Mouse (Mus musculus): Measurements from ENCODE around the gene Snapc5. TPM values are rescaled to one million over a fixed set of nuclear protein-coding genes. Genes with fewer than 3 reads are reported as not detected.

Gene Snapc5
- total and polyA plus RNA-seq, 3 experiments = 16.7 to 38.2 (median 24.9) TPM

DNA sequence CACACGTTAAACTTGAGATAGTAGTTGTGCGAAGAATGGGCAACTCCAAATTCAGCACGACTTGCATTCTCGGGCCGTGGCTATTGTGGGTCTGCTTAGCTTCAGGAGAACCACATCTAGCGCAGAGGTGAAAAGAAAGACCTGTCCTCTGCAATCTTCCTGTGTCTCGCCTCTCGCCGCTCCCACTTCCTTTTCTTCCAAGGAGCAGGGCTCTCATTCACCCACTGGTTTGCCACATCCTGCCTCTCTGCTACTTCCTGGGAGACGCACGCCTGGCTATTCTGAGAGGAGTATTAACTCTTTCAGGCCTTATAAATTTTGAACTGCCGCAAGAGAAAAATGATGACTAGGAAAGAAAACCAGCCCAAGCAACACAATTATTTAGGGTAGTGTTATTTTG, 48.7 kb downstream of the Snapc5 start:
- 0 out of 2 replicates have a peak, but pooled peaks cover 3% of the 10 kb centered on the region for H3K79me2 ChIP-seq (replicated peaks; ENCODE audit: control insufficient read depth, extremely low read depth, insufficient read depth, poor library complexity, severe bottlenecking)
- no peaks in the 10 kb centered on the region for H3K9me3 ChIP-seq (replicated peaks; ENCODE audit: low read length)
- no peak for TF ChIP-seq MAZ (IDR thresholded peaks at IDR 0.05; ENCODE audit: low read depth, low read length)
- TF ChIP-seq UBTF (IDR thresholded peaks at IDR 0.05; ENCODE audit: low read depth, low read length) = no peak
- no peak for TF ChIP-seq ZC3H11A (IDR thresholded peaks at IDR 0.05; ENCODE audit: low read depth, low read length)
- no peak for TF ChIP-seq CHD1 (IDR thresholded peaks at IDR 0.05; ENCODE audit: low read depth, low read length)
- TF ChIP-seq NELFE (IDR thresholded peaks at IDR 0.05; ENCODE audit: low read depth, low read length) = no peak
- no peak for TF ChIP-seq ETS1 (conservative IDR thresholded peaks at IDR 0.05; ENCODE audit: low read depth, low read length)
- TF ChIP-seq ZNF384 (IDR thresholded peaks at IDR 0.05; ENCODE audit: low read depth, low read length) = no peak
- TF ChIP-seq CTCF (conservative IDR thresholded peaks at IDR 0.05 in 1 of 2, IDR thresholded peaks at IDR 0.05 in 1 of 2; ENCODE audit: low read depth in 2 of 2, low read length in 2 of 2) = no peak
- TF ChIP-seq ZMIZ1 (IDR thresholded peaks at IDR 0.05; ENCODE audit: low read depth, low read length) = no peak
- TF ChIP-seq JUND (conservative IDR thresholded peaks at IDR 0.05; ENCODE audit: low read depth, low read length) = no peak
- no peak for TF ChIP-seq MEF2A (IDR thresholded peaks at IDR 0.05; ENCODE audit: borderline replicate concordance, low read depth, low read length)
- TF ChIP-seq TCF12 (IDR thresholded peaks at IDR 0.05; ENCODE audit: low read depth, low read length) = no peak
- no peak for TF ChIP-seq EP300 (IDR thresholded peaks at IDR 0.05; ENCODE audit: low read length)
- TF ChIP-seq MXI1 (IDR thresholded peaks at IDR 0.05; ENCODE audit: low read depth, low read length) = no peak
- TF ChIP-seq USF1 (IDR thresholded peaks at IDR 0.05; ENCODE audit: low read depth, low read length) = no peak
- no peak for TF ChIP-seq POLR2A (IDR thresholded peaks at IDR 0.05; ENCODE audit: low read depth, low read length)
- H3K4me1 ChIP-seq (ENCODE audit: control insufficient read depth in 1 of 2, insufficient read depth in 2 of 2) = peaks cover 0 to 41% of the 10 kb centered on the region in 2 experiments; a peak in 2 of 4 replicates
- H3K36me3 ChIP-seq (replicated peaks in 1 of 2; ENCODE audit: control insufficient read depth in 1 of 2, insufficient read depth in 1 of 2, low read length in 1 of 2) = peaks cover 0 to 57% of the 10 kb centered on the region in 2 experiments
- H3K27ac ChIP-seq (ENCODE audit: insufficient read depth, low read depth) = no peak overlapping the region
- H3K9ac ChIP-seq (ENCODE audit: insufficient read depth, low read depth) = no peak overlapping the region
- dilution Hi-C loops (cut with MboI; ENCODE audit: extremely low pct_ligation_motif_present, extremely low pct_unique_long_range_greater_than_20kb, low sequenced_read_pairs) = no loop called here
- DNase-seq (ENCODE audit: extremely low read depth) = no peak
- H3K4me2 ChIP-seq (ENCODE audit: insufficient read depth, low read depth, poor library complexity, severe bottlenecking) = no peak overlapping the region
- H3K27me3 ChIP-seq (replicated peaks) = no peaks in the 10 kb centered on the region
- no peak overlapping the region for H3K4me3 ChIP-seq (replicated peaks in 1 of 3; ENCODE audit: low read depth in 2 of 3, low read length in 2 of 3, poor library complexity in 1 of 3)
- in situ Hi-C loops (cut with MboI; ENCODE audit: low pct_ligation_motif_present, low pct_unique_long_range_greater_than_20kb, low sequenced_read_pairs) = no loop called here

DNA sequence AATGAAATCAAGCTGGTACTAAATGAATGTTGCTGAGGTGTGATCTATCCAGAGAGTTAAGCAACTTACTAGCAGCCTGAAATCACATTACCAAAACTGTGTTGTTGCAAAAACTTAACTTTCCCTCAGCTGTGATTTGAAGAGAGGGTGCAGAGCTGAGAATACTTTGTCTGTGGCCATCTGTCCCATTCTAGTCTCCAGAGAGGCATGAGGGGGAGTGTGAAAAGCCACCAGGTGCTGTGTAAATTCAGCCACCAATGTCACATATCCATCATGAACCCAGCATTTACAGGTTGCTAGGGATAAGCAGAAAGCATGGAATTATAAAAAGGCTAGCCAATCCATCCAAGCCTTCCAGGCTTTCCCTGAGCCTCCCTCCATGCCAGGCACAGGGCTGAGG, 49.9 kb downstream of the Snapc5 start:
- Histone ChIP-seq H3K27me3 (replicated peaks) (no peaks in the 10 kb centered on the region), H3K27ac (ENCODE audit: insufficient read depth, low read depth) (no peak overlapping the region), H3K4me1 (ENCODE audit: control insufficient read depth in 1 of 2, insufficient read depth in 2 of 2) (peaks cover 0 to 41% of the 10 kb centered on the region in 2 experiments; a peak in 2 of 4 replicates), H3K79me2 (replicated peaks; ENCODE audit: control insufficient read depth, extremely low read depth, insufficient read depth, poor library complexity, severe bottlenecking) (0 out of 2 replicates have a peak, but pooled peaks cover under 1% of the 10 kb centered on the region), H3K9ac (ENCODE audit: insufficient read depth, low read depth) (no peak overlapping the region), H3K4me3 (replicated peaks in 1 of 3; ENCODE audit: low read depth in 2 of 3, low read length in 2 of 3, poor library complexity in 1 of 3) (no peak overlapping the region), H3K4me2 (ENCODE audit: insufficient read depth, low read depth, poor library complexity, severe bottlenecking) (no peak overlapping the region), H3K9me3 (replicated peaks; ENCODE audit: low read length) (no peaks in the 10 kb centered on the region), H3K36me3 (replicated peaks in 1 of 2; ENCODE audit: control insufficient read depth in 1 of 2, insufficient read depth in 1 of 2, low read length in 1 of 2) (peaks cover 0 to 55% of the 10 kb centered on the region in 2 experiments)
- no peak for DNase-seq (ENCODE audit: extremely low read depth)
- in situ Hi-C loops (cut with MboI; ENCODE audit: low pct_ligation_motif_present, low pct_unique_long_range_greater_than_20kb, low sequenced_read_pairs) = no loop called here
- no peak for TF ChIP-seq IRF4 (IDR thresholded peaks at IDR 0.05; ENCODE audit: low read depth, low read length)
- no peak for TF ChIP-seq ZMIZ1 (IDR thresholded peaks at IDR 0.05; ENCODE audit: low read depth, low read length)
- no peak for TF ChIP-seq TCF12 (IDR thresholded peaks at IDR 0.05; ENCODE audit: low read depth, low read length)
- TF ChIP-seq SMC3 (IDR thresholded peaks at IDR 0.05; ENCODE audit: low read depth, low read length) = no peak
- no peak for TF ChIP-seq GABPA (IDR thresholded peaks at IDR 0.05; ENCODE audit: insufficient replicate concordance, low read depth, low read length)
- no peak for TF ChIP-seq MEF2A (IDR thresholded peaks at IDR 0.05; ENCODE audit: borderline replicate concordance, low read depth, low read length)
- no peak for TF ChIP-seq MAX (IDR thresholded peaks at IDR 0.05; ENCODE audit: low read length)
- TF ChIP-seq TBP (conservative IDR thresholded peaks at IDR 0.05; ENCODE audit: low read depth, low read length) = no peak
- TF ChIP-seq ZC3H11A (IDR thresholded peaks at IDR 0.05; ENCODE audit: low read depth, low read length) = no peak
- dilution Hi-C loops (cut with MboI; ENCODE audit: extremely low pct_ligation_motif_present, extremely low pct_unique_long_range_greater_than_20kb, low sequenced_read_pairs) = no loop called here
